Mouse (Mus musculus) T-cell, adult 66 days (primary cell): ENCODE measurements around the gene Ppp6r2. TPM values are rescaled to one million over a fixed set of nuclear protein-coding genes. Genes with fewer than 3 reads are reported as not detected.

Experiments
- total RNA-seq, 2 experiments: library from RNA; stranded (reverse); gene quantifications; 3 replicates in 1 of 2; 4 replicates in 1 of 2; pipeline ENCODE4 v1.2.4; 2023

Ppp6r2 gene
- 10 to 100 TPM; 41.2 to 45.4 TPM for total RNA-seq

DNA sequence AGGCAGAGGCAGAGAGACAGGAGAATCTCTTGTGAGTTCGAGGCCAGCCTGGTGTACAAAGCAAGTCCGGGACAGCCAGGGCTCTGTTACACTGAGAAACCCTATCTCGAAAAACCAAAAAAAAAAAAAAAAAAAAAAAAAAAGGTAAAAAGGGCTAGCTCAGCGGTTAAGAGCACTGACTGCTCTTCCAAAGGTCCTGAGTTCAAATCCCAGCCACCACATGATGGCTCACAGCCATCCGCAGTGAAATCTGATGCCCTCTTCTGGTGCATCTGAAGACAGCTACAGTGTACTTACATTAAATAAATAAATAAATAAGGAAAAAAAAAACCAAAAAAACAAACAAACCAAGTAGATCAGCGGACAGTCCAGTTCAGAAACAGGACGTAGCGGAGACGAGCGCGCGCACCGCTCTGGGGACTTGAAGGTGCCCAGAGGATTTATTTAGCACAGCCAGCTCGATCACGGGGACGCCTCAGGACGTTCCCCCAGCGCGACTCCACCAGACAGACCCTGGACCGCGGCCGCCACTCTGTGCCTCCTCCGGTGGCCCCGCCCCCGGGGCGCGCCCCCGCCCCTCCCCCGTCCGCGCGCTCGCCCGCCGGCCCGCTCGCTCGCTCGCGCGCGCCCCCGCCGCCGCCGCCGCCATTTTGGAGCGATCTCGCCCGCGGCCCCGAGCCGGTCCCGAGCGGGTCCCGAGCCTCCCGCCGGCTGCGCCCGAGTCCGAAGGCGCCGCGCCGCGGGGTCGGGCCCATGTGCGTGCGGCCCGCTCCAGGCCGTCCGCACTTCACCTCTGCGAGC, at the start of gene Ppp6r2:
TSS of gene Ppp6r2 (plus strand) at position 639 of the 801 bp plus-strand sequence.

GRCm38 (mm10) chr15:89180571-89181229, 30.7 kb upstream of the Ppp6r2 start, which contains the start of gene Plxnb2:
Gene Plxnb2 (minus strand): TSS chr15:89180788.

GRCm38 (mm10) chr15:89196313-89196706, 15.0 kb upstream of the Ppp6r2 start, which contains the start of gene Dennd6b:
Gene Dennd6b (minus strand): TSS chr15:89196496.

DNA sequence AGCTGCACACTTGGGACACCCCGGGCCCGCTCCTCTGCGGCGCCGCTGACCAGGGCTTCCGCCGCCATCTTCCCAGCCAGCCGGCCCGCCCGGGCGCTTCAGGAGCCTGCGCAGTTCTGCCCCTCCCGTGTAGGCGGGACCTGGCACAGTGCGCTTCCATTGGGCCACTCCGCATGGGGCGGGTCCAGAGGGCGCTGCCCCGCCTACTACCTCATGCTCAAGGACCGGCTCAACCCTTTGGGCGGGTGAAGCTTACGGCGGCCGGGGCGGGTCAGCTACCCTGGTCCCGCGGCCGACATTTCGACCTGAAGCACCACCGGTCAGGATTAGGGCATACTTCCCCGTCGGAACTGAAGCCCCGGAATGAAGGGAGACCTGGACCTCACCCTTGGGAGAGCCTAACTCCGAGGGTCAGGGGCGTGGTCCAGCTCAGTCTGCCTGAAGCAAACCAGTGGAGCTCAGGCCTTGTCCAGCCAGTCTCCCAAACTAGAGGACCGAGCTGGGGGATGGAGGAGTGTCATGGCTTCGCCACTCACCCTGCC, 103.9 kb downstream of the Ppp6r2 start, which contains the start of gene Sbf1:
TSS of gene Sbf1 (minus strand) at position 122 of the 542 bp plus-strand sequence.

DNA sequence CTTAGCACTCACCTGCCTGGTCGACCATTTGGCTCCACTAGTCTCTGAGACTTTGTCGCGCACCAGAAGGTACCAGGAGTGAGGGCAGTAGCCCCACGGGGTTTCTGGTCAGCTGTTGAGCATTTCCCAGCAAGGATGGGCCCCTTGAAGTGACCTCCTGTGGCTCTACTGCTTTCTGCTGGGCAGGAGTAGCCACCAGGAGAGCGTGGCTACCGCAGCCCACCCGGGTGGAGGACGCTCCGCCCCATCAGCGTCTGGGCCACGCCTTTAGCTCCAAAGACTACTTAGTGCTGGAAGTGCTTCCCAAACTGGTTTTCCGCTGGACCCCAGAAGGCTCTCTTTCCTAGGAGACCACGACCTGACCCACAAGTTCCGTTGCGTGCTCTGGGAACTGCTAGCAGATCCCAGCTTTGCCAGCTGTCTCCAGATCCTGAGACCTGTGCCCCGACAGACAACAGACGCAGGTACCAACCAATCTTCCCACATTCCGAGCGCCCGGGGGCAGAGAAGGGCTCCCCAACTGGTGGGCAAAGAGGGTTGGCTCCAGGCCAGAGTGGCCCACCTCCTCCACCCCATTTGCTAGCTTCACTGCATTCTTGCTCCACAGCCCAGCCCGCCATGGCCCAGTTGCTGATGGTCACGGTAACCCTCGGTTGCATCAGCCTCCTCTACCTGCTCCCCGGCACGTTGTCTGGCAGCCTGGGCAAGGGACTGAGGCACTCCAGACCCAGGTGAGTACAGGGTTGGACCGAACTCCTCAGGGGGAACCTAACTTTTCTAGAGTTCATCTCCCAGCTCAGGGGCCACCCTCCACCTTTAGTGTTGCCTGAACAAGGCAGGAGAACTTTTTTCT, 111.5 kb downstream of the Ppp6r2 start, which contains the start of gene Adm2:
TSS of gene Adm2 (plus strand) at position 51 of the 853 bp plus-strand sequence.

GRCm38 (mm10) chr15:89334271-89334670, 122.9 kb downstream of the Ppp6r2 start, which contains the start of gene Miox:
Gene Miox (plus strand): TSS chr15:89334398.

Other genes with a start within 250 kb of the Ppp6r2 start
- gene Mlc1, start 232.5 kb upstream of the Ppp6r2 start, total RNA-seq: not detected
- not detected for gene Mov10l1, start 228.6 kb upstream of the Ppp6r2 start, total RNA-seq
- not detected for gene Panx2, start 151.8 kb upstream of the Ppp6r2 start, total RNA-seq
- 10 to 100 TPM; 49.9 to 50.7 TPM for gene Trabd, start 136.4 kb upstream of the Ppp6r2 start, total RNA-seq
- gene Selenoo, start 122.5 kb upstream of the Ppp6r2 start, total RNA-seq: 10 to 100 TPM; 25.4 to 26.9 TPM
- gene Tubgcp6, start 88.4 kb upstream of the Ppp6r2 start, total RNA-seq: 10 to 100 TPM; 39.6 to 44.1 TPM
- 10 to 100 TPM; 23.1 to 23.6 TPM for gene Hdac10, start 82.9 kb upstream of the Ppp6r2 start, total RNA-seq
- gene Mapk12, start 70.8 kb upstream of the Ppp6r2 start, total RNA-seq: 1 to 10 TPM; 1.9 to 2.6 TPM
- 10 to 100 TPM; 20.9 to 25.3 TPM for gene Mapk11, start 61.9 kb upstream of the Ppp6r2 start, total RNA-seq
- 1 to 10 TPM; 1.5 to 2.3 TPM for gene Plxnb2, start 30.8 kb upstream of the Ppp6r2 start, total RNA-seq
- 10 to 100 TPM; 21.4 to 24.4 TPM for gene Dennd6b, start 15.1 kb upstream of the Ppp6r2 start, total RNA-seq
- 100 to 1,000 TPM; 419 to 453 TPM for gene Sbf1, start 103.8 kb downstream of the Ppp6r2 start, total RNA-seq
- gene Adm2, start 111.2 kb downstream of the Ppp6r2 start, total RNA-seq: not detected
- gene Miox, start 122.8 kb downstream of the Ppp6r2 start, total RNA-seq: not detected
- 10 to 100 TPM; 39.9 to 50.1 TPM for gene Lmf2, start 144.1 kb downstream of the Ppp6r2 start, total RNA-seq
- gene Ncaph2, start 144.2 kb downstream of the Ppp6r2 start, total RNA-seq: 100 to 1,000 TPM; 111 to 131 TPM
- 10 to 100 TPM; 23.7 to 25.2 TPM for gene Sco2, start 162.3 kb downstream of the Ppp6r2 start, total RNA-seq
- under 1 TPM; 0.65 to 0.76 TPM for gene Tymp, start 165.5 kb downstream of the Ppp6r2 start, total RNA-seq
- gene Odf3b, start 167.7 kb downstream of the Ppp6r2 start, total RNA-seq: not detected
- gene Klhdc7b, start 173.4 kb downstream of the Ppp6r2 start, total RNA-seq: under 1 TPM; 0.20 to 0.30 TPM
- not detected for gene Syce3, start 198.9 kb downstream of the Ppp6r2 start, total RNA-seq
- 1 to 10 TPM; 4.0 to 6.2 TPM for gene Cpt1b, start 214.3 kb downstream of the Ppp6r2 start, total RNA-seq
- 10 to 100 TPM in 1 of 2 experiments, 1 to 10 TPM in 1; 8.1 to 10.1 TPM for gene C730034F03Rik, start 218.0 kb downstream of the Ppp6r2 start, total RNA-seq
- gene Gm44502, start 218.1 kb downstream of the Ppp6r2 start, total RNA-seq: under 1 TPM in 1 of 2 experiments, not detected in 1; 0.68 TPM
- 100 to 1,000 TPM; 150 to 159 TPM for gene Chkb, start 218.4 kb downstream of the Ppp6r2 start, total RNA-seq
- gene Mapk8ip2, start 242.4 kb downstream of the Ppp6r2 start, total RNA-seq: under 1 TPM in 1 of 2 experiments, not detected in 1; 0.12 TPM